Mouse (Mus musculus) CH12.LX (cell line): Measurements from ENCODE around the gene Ano8.
"Not testable (repeated sequence)": the region's sequence is repeated elsewhere in the genome, so short reads cannot be mapped to it uniquely, and the experiment has no call there.

Experiments used
- MAFK ChIP-seq: IDR thresholded peaks from 2 replicates; pipeline ENCODE4 v1.6.1; 2011; ENCODE audit warnings: low read length, improper control_type of control experiment; ENCODE audit not compliant: insufficient replicate concordance
- ZNF384 ChIP-seq: IDR thresholded peaks from 2 replicates; pipeline ENCODE4 v1.6.1; 2012; ENCODE audit warnings: low read depth, low read length, improper control_type of control experiment, inconsistent platforms

DNA sequence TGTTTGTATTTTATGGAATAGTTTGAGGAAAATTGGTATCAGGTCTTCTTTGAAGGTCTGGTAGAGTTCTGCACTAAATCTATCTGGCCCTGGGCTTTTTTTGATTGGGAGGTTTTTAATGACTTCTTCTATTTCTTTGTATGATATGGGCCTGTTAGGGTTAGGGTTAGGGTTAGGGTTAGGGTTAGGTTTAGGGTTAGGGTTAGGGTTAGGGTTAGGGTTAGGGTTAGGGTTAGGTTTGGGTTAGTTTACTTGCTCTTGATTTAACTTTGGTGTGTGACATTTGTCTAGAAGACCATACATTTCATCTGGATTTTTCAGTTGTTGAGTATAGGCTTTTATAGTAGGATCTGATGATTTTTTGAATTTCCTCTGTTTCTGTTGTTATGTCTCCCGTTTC, 52.8 kb downstream of the Ano8 start:
- not testable (repeated sequence) for TF ChIP-seq ZNF384, MAFK
